Mouse (Mus musculus): Measurements from ENCODE around the gene Fam102b. TPM values are rescaled to one million over a fixed set of nuclear protein-coding genes. Genes with fewer than 3 reads are reported as not detected.
A peak's percentile ranks its signal among the peaks of the same experiment; 100 is the strongest.

Fam102b gene
- polyA plus RNA-seq, 1 experiment from 2014 or later, result 12.3 TPM

- H3K4me1 ChIP-seq, result peaks cover 26% of the 10 kb centered on the region
- no peak for ATAC-seq (ENCODE audit: insufficient number of reproducible peaks, low FRiP score, low TSS enrichment, low read depth)
- H3K27ac ChIP-seq, result no peak overlapping the region
- no peak overlapping the region for H3K9ac ChIP-seq
- no peak overlapping the region for H3K4me3 ChIP-seq
- no peaks in the 10 kb centered on the region for H3K9me3 ChIP-seq
- no peaks in the 10 kb centered on the region for H3K27me3 ChIP-seq
- no peak overlapping the region for H3K4me2 ChIP-seq
- WGBS, result 82% methylated on average over 3 of the region's 3 CpGs
- no peaks in the 10 kb centered on the region for H3K36me3 ChIP-seq
Observed at GRCm38 (mm10) chr3:109031626-109032025, 4.2 kb upstream of the Fam102b start.

DNA sequence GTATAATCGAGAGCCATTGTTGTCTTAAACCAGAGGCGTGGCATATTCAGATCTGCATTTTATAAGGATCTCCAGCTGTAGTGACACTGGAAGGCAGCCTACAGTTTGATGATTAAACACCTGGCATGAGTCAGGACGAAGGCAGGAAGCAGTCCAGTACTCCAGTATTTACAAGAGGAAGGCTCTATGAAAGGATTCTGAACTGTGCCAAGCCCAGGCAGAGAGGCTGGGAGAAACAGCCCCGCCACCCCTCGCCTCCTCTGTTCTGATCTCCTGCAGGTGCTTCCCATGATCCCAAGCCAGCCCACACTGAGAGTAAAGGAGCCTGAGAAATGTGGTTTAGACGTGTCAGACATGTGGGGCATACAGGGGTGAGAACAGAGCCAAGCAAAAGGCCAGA is 3.4 kb upstream of the Fam102b start:
- Histone ChIP-seq H3K9ac (no peak overlapping the region), H3K36me3 (no peaks in the 10 kb centered on the region), H3K4me2 (no peak overlapping the region), H3K27ac (peak overlapping the region; percentile 67), H3K4me3 (no peak overlapping the region), H3K27me3 (no peaks in the 10 kb centered on the region), H3K9me3 (no peaks in the 10 kb centered on the region), H3K4me1 (peaks cover 28% of the 10 kb centered on the region)
- ATAC-seq (ENCODE audit: insufficient number of reproducible peaks, low FRiP score, low TSS enrichment, low read depth), result peak; percentile 67
- 22% methylated on average over 6 of the region's 6 CpGs for WGBS

DNA sequence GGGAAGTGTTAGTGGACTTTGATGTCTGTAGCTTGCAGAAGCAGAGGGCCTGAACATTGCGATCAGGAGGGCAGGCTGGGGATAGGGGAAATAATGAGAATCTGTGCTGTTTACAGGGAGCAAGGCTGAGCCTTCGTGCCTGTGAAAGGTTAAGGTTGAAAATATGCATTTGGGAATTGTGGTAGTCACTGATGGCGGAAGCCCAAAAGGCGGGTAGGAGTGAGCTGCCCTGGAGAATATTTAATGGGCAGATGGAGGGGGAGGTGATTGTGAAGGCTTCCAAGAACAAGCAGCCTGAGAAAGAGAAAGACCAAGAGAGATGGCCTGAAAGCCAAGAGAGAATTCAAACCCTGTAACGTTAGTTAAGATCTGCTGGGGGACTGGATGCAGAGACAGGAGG is 2.3 kb upstream of the Fam102b start:
- no peak for ATAC-seq (ENCODE audit: insufficient number of reproducible peaks, low FRiP score, low TSS enrichment, low read depth)
- Histone ChIP-seq H3K9me3 (no peaks in the 10 kb centered on the region), H3K36me3 (no peaks in the 10 kb centered on the region), H3K9ac (no peak overlapping the region), H3K27ac (peak overlapping the region; percentile 67; the same call in 1 of the 2 replicates), H3K4me2 (no peak overlapping the region), H3K27me3 (no peaks in the 10 kb centered on the region), H3K4me3 (no peak overlapping the region), H3K4me1 (peaks cover 35% of the 10 kb centered on the region)
- 28% methylated on average over 5 of the region's 5 CpGs for WGBS

GRCm38 (mm10) chr3:109026991-109027470 is 376 bp downstream of the Fam102b start:
- Histone ChIP-seq H3K27me3 (no peaks in the 10 kb centered on the region), H3K27ac (peak overlapping the region; percentile 94), H3K9me3 (no peaks in the 10 kb centered on the region), H3K9ac (peak overlapping the region; percentile 79), H3K36me3 (no peaks in the 10 kb centered on the region), H3K4me2 (peak overlapping the region; percentile 73), H3K4me1 (peaks cover 46% of the 10 kb centered on the region), H3K4me3 (peak overlapping the region; percentile 75)
- peak; percentile 50; the same call in 1 of the 2 replicates for ATAC-seq (ENCODE audit: insufficient number of reproducible peaks, low FRiP score, low TSS enrichment, low read depth)
- under 1% methylated on average over 51 of the region's 51 CpGs for WGBS

GRCm38 (mm10) chr3:109026462-109026990 is 881 bp downstream of the Fam102b start:
- Histone ChIP-seq H3K4me2 (peak overlapping the region; percentile 73), H3K4me3 (peak overlapping the region; percentile 75), H3K9ac (peak overlapping the region; percentile 79), H3K27me3 (no peaks in the 10 kb centered on the region), H3K4me1 (peaks cover 44% of the 10 kb centered on the region), H3K9me3 (no peaks in the 10 kb centered on the region), H3K27ac (peak overlapping the region; percentile 94), H3K36me3 (no peaks in the 10 kb centered on the region)
- WGBS, result 7% methylated on average over 15 of the region's 15 CpGs
- ATAC-seq (ENCODE audit: insufficient number of reproducible peaks, low FRiP score, low TSS enrichment, low read depth), result no peak

GRCm38 (mm10) chr3:109025579-109025978 is 1.8 kb downstream of the Fam102b start:
- Histone ChIP-seq H3K4me1 (peaks cover 36% of the 10 kb centered on the region), H3K27ac (no peak overlapping the region), H3K4me2 (peak overlapping the region; percentile 73), H3K36me3 (no peaks in the 10 kb centered on the region), H3K9me3 (no peaks in the 10 kb centered on the region), H3K27me3 (no peaks in the 10 kb centered on the region), H3K9ac (no peak overlapping the region), H3K4me3 (peak overlapping the region; percentile 75)
- WGBS, result 6% methylated on average over 16 of the region's 16 CpGs
- ATAC-seq (ENCODE audit: insufficient number of reproducible peaks, low FRiP score, low TSS enrichment, low read depth), result no peak

DNA sequence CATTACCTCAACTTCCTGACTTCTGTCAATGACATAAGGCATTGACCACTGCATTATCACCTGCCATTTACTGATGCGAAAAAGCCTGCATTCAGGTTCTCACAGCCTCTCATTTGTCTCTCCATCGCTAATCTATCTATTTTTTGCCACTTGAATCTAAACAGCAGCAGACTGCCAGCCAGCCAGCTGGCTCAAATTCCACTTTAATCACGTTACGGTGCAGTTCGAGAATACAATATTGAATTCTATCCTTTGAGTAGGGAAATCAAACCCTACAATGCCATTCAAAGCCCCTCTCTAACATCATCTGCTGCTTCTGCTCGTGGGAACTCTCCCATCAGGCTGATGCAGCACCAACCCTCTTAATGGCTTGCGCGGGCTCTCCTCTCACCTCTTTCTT is 4.3 kb downstream of the Fam102b start:
- Histone ChIP-seq H3K27me3 (no peaks in the 10 kb centered on the region), H3K9me3 (no peaks in the 10 kb centered on the region), H3K27ac (no peak overlapping the region), H3K4me1 (peaks cover 24% of the 10 kb centered on the region; the same call in 1 of the 2 replicates), H3K36me3 (no peaks in the 10 kb centered on the region), H3K4me3 (no peak overlapping the region), H3K4me2 (no peak overlapping the region), H3K9ac (no peak overlapping the region)
- WGBS, result 70% methylated on average over 8 of the region's 8 CpGs
- no peak for ATAC-seq (ENCODE audit: insufficient number of reproducible peaks, low FRiP score, low TSS enrichment, low read depth)

- Histone ChIP-seq H3K9ac (no peak overlapping the region), H3K4me1 (peaks cover 20% of the 10 kb centered on the region; the same call in 1 of the 2 replicates), H3K4me2 (no peak overlapping the region), H3K9me3 (no peaks in the 10 kb centered on the region), H3K36me3 (no peaks in the 10 kb centered on the region), H3K27me3 (no peaks in the 10 kb centered on the region), H3K27ac (no peak overlapping the region), H3K4me3 (no peak overlapping the region)
- 65% methylated on average over 6 of the region's 6 CpGs for WGBS
- no peak for ATAC-seq (ENCODE audit: insufficient number of reproducible peaks, low FRiP score, low TSS enrichment, low read depth)
Observed at GRCm38 (mm10) chr3:109021720-109022516, 5.5 kb downstream of the Fam102b start.

DNA sequence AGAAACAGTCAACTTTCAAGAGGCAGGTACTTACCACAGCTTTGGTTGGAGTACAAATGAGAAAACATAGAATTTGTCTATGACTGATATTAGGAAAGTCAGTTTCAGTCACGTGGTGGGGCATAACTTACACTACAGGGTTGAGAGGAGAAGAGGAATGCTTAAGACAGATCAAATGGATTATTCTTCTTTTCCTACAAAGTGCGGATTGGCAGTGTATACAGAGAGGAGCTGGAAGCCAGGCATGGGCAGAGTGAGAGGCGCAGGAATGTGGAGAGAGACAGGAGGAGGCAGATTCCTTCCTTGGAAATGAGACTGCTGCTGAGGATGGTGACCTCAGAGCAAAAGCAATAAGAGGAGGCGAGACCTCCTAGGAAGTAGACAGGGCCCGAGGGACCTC is 9.1 kb downstream of the Fam102b start:
- Histone ChIP-seq H3K4me1 (peaks cover 9% of the 10 kb centered on the region; the same call in 1 of the 2 replicates), H3K27ac (no peak overlapping the region), H3K36me3 (no peaks in the 10 kb centered on the region), H3K27me3 (no peaks in the 10 kb centered on the region), H3K4me2 (no peak overlapping the region), H3K4me3 (no peak overlapping the region), H3K9me3 (no peaks in the 10 kb centered on the region), H3K9ac (no peak overlapping the region)
- 81% methylated on average over 5 of the region's 5 CpGs for WGBS
- ATAC-seq (ENCODE audit: insufficient number of reproducible peaks, low FRiP score, low TSS enrichment, low read depth), result no peak

DNA sequence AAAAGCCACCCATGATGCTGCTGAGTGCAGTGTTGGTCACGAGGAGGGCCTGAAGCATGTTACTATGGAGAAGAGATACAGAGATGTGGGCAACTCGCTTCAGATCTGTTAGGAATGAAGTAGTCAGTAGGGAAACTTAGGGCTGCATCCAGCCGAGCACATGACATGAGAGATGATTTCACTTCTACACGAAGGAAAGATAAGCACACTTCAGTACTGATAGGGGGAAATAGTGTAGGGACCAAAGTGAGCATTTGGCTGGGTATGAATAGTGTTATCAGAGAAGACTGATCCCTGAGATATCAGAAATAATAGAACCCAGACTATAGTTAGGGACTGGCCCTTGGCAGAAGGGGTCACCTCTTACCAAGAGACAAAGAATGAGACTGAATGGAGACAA is 14.8 kb downstream of the Fam102b start:
- Histone ChIP-seq H3K4me2 (no peak overlapping the region), H3K27me3 (no peaks in the 10 kb centered on the region), H3K4me1 (0 out of 2 replicates have a peak, but pooled peaks cover 3% of the 10 kb centered on the region), H3K4me3 (no peak overlapping the region), H3K9ac (no peak overlapping the region), H3K36me3 (no peaks in the 10 kb centered on the region), H3K9me3 (no peaks in the 10 kb centered on the region), H3K27ac (no peak overlapping the region)
- ATAC-seq (ENCODE audit: insufficient number of reproducible peaks, low FRiP score, low TSS enrichment, low read depth), result no peak
- WGBS, result 85% methylated on average over 4 of the region's 4 CpGs

DNA sequence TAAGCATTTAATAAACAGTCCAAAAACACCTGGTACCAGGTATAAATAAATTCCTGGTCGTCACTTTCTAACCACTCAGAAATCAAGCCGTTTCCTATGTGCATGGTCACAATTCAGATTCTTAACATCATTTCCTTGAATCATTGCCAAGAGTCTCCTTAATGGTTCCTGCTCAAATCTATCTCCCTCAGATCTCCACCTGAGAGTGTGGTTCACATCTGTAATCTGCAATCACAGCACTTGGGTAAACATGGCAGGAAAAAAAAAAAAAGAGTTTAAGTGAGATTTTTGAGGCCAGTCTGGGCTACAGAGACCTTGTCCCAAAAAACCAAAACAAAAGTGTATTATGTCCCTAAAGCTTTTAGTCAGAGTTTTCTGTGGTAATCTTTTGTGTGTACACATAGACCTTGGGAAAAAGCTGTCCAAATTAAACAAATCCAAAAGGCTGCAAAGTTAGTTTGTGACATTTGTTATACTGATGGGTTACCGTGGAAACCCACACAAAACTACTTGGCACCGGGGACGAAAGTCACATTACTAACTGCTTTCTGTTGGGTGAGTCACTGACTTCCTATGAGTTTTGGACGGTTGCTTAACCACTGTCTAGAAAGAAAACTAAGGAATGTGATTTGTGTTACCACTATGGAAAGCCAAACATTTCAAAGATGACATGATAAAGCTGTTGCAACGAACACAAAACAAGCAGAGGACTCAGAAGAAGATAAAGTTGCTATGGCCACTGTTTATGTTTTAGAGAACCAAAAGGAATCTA is 16.7 kb downstream of the Fam102b start:
- Histone ChIP-seq H3K9me3 (no peaks in the 10 kb centered on the region), H3K4me3 (no peak overlapping the region), H3K4me2 (no peak overlapping the region), H3K4me1 (0 out of 2 replicates have a peak, but pooled peaks cover 3% of the 10 kb centered on the region), H3K9ac (no peak overlapping the region), H3K27ac (no peak overlapping the region), H3K27me3 (no peaks in the 10 kb centered on the region), H3K36me3 (no peaks in the 10 kb centered on the region)
- ATAC-seq (ENCODE audit: insufficient number of reproducible peaks, low FRiP score, low TSS enrichment, low read depth), result no peak
- WGBS, result 39% methylated on average over 7 of the region's 7 CpGs

DNA sequence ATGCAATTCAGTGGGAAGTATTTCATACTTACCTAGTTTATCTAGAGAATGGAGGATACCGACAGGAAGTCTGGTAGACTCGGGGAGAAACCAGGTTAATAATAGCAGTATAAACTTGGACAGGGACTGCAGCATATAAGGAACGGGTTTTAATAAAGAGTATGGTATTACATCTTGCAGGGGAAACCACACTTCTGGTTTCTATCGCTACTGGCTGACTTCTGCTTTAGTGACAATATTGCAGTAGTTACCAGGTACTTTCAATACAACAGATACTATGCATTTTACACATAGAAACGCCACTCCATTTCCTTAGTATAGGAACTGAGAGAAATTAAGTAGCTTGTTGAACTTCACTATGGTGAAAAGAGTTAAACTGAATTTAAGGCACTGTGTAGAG is 19.2 kb downstream of the Fam102b start:
- H3K27ac ChIP-seq, result no peak overlapping the region
- H3K36me3 ChIP-seq, result no peaks in the 10 kb centered on the region
- no peaks in the 10 kb centered on the region for H3K27me3 ChIP-seq
- WGBS, result 79% methylated on average over 5 of the region's 5 CpGs
- H3K9me3 ChIP-seq, result no peaks in the 10 kb centered on the region
- no peak overlapping the region for H3K4me2 ChIP-seq
- no peak overlapping the region for H3K9ac ChIP-seq
- H3K4me1 ChIP-seq, result 0 out of 2 replicates have a peak, but pooled peaks cover 3% of the 10 kb centered on the region
- H3K4me3 ChIP-seq, result no peak overlapping the region
- ATAC-seq (ENCODE audit: insufficient number of reproducible peaks, low FRiP score, low TSS enrichment, low read depth), result no peak
